Mouse (Mus musculus) lung, postnatal 4 days (tissue): ENCODE results near the gene Cdkn1b.

Experiments used
- DNase-seq, 2 experiments: peaks; one replicate each; pipeline ENCODE4 v3.0.0; 2021

Gene Cdkn1b

GRCm38 (mm10) chr6:134903891-134904884 is 16.0 kb upstream of the Cdkn1b start:
- DNase-seq: no peak

DNA sequence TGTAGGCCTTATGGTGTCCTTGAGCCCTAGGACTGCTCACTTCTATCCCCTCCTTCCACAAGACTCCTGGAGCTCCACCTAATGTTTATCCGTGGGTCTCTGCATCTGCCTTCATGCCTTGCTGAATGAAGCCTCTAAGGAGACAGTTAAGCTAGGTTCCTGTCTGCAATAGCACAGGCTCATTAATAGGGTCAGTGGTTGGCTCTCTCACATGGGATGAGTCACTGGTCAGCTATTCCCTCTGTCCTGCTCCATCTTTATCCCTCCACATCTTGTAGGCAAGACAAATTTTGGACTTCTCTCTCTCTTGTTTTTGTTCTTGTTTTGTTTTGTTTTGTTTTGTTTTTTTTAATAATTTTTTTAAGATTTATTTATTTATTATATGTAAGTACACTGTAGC is 14.4 kb upstream of the Cdkn1b start:
- DNase-seq: no peak

GRCm38 (mm10) chr6:134914523-134914922 is 5.7 kb upstream of the Cdkn1b start:
- DNase-seq: no peak

DNA sequence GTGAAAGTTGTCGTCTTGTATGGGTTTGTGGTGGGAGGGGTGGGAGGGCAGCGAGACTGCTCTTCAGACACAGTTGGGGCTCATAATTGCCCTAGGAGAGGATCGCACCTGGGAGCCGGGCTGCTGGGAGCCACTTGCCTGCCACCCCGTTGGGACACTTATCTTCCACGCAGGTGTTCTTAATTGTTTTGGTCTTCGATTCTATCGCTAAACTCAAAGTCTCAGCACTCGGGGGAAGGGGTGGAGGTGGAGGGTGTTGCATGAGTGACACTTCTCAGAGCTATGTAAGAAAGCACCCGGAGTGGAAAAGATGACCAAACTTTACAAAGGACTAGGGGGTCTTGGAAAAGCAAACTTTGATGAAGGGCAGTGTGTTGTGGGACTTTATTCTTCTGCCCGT is 3.6 kb upstream of the Cdkn1b start:
- DNase-seq: peak; percentile 33 to 35

DNA sequence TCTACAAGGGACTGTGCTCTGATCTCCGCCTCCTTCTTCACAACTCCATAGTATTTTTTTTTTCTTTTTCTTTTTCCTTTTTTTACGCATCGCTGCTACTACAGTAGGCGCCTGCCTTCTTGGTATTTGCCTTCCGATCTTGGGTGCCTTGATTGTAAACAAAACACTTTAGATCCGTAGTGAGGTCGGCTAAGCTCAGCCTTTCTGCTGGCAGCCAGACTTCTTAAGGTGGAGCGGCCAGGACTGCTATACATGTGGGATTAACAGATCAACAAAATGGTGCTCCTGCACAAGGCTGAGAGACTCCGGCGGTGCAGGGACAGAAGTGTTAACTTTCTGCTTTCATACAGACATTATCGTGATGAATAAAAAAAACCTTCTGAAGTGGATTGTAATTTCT is 3.1 kb upstream of the Cdkn1b start:
- DNase-seq: peak; percentile 70 to 80

GRCm38 (mm10) chr6:134918769-134919168 is 1.4 kb upstream of the Cdkn1b start:
- no peak for DNase-seq

GRCm38 (mm10) chr6:134919511-134920189 is 551 bp upstream of the Cdkn1b start:
- no peak for DNase-seq

DNA sequence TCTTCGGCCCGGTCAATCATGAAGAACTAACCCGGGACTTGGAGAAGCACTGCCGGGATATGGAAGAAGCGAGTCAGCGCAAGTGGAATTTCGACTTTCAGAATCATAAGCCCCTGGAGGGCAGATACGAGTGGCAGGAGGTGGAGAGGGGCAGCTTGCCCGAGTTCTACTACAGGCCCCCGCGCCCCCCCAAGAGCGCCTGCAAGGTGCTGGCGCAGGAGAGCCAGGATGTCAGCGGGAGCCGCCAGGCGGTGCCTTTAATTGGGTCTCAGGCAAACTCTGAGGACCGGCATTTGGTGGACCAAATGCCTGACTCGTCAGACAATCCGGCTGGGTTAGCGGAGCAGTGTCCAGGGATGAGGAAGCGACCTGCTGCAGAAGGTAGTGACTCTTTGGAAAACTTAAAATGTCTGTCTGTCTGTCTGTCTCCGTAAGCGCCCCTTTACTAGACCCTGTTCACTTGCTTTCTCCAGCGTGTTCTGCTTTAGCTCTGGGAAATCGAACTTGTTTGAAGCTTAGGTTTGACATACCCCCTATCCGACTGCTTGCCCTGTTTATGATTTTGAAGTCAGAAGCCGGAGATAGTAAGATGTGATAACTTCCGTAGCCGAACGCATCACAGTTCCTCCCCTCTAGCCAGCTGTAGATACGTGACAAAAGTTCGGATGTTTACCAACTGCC is 953 bp downstream of the Cdkn1b start:
- DNase-seq: peak; percentile 59 to 65

DNA sequence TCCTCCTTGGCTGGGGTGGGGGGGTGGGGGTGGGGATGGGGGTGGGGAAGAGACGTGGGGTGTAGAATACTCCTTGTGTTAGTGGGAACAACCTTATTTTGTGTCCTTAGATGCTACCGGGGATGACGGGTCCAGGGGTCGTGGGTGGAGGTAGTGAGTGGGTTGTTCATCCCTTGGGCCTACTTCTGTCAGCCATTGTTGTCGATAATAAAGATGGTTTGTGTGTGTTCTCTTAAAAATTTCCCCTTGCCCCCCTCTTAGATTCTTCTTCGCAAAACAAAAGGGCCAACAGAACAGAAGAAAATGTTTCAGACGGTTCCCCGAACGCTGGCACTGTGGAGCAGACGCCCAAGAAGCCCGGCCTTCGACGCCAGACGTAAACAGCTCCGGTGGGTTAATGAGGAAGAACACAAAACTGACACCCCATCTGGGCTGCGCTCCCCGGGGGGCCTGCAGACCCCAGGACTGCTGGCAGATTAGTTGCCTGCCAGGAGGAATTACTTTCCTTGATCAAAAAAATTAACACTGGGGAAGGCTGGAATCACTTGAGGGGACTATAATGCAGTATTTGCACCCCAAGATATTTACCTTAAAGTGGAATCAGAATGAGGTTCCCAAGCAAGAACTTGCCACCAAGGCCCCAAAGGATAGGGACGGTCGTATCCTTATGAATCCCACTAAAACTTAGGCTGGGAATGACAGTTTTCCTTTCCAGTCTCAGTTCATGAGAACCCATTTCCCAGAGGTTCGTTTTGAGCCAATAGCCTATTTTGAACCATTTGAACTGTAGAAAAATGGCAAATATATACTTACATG is 1.7 kb downstream of the Cdkn1b start:
- DNase-seq: peak in 1 of 2 experiments; percentile 32

DNA sequence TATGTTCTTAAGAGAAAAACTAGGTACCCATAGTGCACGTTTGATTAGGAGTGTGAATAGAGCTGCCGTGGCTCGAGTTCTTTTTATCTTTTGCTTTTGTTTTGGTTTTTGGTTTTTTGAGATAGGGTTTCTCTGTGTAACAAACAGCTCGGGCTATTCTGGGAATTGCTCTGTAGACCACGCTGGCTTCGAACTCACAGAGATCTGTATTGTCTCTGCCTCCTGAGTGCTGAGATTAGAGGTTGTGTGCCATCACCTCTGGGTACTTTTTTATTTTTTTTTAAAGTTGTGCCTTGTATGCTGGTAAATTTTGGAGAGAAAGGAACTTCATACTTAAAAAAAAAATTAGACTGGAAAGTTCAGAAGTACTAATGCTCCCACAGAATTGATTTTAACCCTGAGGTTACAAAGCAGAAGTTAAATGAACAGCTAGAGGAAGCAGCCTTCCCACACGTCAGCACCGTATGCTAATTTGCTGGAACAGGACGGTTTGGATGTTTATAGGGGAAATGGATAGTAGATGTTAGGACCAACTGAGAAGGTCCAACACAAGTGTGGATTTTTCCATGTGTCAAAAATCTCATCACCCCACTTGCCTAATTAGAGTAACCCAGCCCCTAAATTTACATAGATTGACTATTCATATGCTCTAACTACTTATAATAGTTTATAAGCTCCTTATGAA is 2.5 kb downstream of the Cdkn1b start:
- DNase-seq: no peak

DNA sequence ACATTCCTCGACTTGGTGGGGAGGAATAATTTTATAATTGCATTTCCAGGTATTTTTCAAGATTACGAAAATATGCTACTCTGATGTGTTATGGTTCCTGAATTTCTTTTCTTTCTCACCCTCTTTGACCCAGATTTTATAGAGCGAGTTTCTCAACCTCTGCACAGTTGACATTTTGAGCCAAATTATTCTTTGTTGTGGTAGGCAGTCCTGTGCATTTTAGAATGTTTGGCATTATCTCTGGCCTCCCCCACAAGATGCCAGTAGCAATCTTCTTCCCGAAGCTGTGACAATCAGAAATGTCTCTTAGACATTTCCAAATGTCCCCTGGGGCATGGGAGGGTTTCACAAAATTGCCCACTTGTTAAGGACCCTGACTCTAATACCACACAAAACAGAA is 3.5 kb downstream of the Cdkn1b start:
- DNase-seq: no peak

DNA sequence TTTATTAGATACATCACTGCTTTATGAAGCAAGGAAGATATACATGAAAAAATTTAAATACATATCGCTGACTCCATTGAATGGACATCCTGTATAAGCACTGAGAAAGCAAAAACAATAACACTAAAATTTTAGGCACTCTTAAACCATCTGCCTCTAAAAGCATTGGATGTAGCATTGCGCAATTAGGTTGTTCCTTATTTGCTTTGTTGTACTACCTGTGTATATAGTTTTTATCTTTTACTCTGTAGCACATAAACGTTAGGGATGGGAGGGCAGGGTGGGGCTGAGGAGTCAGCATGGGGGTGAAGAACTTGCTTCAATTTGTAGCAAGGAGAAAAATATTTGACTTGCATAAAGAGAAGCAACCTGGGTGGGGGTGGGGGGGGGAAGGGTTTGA is 4.1 kb downstream of the Cdkn1b start:
- no peak for DNase-seq

- DNase-seq: no peak
Observed at GRCm38 (mm10) chr6:134925673-134926337, 5.6 kb downstream of the Cdkn1b start.

- no peak for DNase-seq
Observed at GRCm38 (mm10) chr6:134926338-134926705, 6.1 kb downstream of the Cdkn1b start.

GRCm38 (mm10) chr6:134926803-134927594 is 6.8 kb downstream of the Cdkn1b start:
- peak; percentile 75 to 79 for DNase-seq

GRCm38 (mm10) chr6:134927595-134928095 is 7.4 kb downstream of the Cdkn1b start:
- no peak for DNase-seq

DNA sequence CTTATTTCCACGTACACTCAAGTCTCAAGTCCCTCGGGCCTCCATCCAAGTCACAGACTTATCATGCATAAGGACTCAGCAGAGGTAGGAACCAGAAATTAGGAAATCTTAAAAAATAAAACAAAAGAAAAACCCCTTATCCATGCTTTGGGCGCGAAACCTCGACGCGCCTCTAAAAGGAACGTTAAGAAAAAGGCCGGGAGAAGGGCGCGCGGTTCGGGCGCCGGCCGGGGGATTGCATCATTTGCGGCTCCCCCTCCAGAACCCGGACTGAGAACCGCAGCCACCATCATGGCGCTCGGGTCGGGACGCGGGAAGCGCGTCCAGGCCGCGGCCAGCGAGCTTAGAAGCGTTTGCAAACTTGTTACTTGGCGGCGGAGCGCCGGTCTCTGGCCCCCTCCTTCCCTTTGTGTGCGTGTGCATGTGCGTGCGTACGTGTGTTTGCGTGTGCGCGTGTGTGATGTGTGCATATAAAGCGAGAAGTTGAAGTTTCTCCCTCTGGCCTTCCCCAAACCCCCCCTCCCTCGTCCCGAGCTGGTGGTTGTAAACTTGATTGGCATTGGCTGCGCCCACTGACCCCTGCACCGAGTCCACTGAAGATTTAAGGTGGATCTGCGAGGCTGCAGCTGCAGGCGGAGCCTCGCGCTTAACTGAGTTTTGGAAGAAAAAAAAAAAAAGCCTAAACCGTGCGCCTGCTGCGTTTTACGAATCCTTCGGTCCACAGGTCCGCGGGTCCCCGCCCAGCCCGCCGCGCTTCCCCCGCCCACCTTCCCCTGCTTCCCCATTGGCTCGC is 8.1 kb downstream of the Cdkn1b start:
- DNase-seq: peak; percentile 89 to 95

- DNase-seq: peak; percentile 46 to 47
Observed at GRCm38 (mm10) chr6:134928889-134929310, 8.7 kb downstream of the Cdkn1b start.

- DNase-seq: no peak
Observed at GRCm38 (mm10) chr6:134929926-134930325, 9.7 kb downstream of the Cdkn1b start.
